Mouse (Mus musculus) large intestine, adult 2 months (tissue): ENCODE measurements around the gene Stoml1. TPM values are rescaled to one million over a fixed set of nuclear protein-coding genes. Genes with fewer than 3 reads are reported as not detected.

Experiments used
- DNase-seq: peaks from one replicate; pipeline ENCODE4 v3.0.0-alpha.2; 2012; ENCODE audit warnings: low read depth, low spot score
- WGBS: fragments of 180-500 bp; shearing (Covaris S2); methylation state at CpG from one replicate; pipeline ENCODE4 v1.1.7; 2018; 5-methylcytosine and 5-hydroxymethylcytosine counted together
- polyA plus RNA-seq: library from polyadenylated mRNA; depleted of rRNA; stranded (reverse); fragments of >200 nt; gene quantifications from 2 replicates; pipeline ENCODE4 v1.2.3, GENCODE M21; 2012; rRNA removed

Stoml1 gene
- 23.4 and 28.8 TPM in 2 replicates for polyA plus RNA-seq

DNA sequence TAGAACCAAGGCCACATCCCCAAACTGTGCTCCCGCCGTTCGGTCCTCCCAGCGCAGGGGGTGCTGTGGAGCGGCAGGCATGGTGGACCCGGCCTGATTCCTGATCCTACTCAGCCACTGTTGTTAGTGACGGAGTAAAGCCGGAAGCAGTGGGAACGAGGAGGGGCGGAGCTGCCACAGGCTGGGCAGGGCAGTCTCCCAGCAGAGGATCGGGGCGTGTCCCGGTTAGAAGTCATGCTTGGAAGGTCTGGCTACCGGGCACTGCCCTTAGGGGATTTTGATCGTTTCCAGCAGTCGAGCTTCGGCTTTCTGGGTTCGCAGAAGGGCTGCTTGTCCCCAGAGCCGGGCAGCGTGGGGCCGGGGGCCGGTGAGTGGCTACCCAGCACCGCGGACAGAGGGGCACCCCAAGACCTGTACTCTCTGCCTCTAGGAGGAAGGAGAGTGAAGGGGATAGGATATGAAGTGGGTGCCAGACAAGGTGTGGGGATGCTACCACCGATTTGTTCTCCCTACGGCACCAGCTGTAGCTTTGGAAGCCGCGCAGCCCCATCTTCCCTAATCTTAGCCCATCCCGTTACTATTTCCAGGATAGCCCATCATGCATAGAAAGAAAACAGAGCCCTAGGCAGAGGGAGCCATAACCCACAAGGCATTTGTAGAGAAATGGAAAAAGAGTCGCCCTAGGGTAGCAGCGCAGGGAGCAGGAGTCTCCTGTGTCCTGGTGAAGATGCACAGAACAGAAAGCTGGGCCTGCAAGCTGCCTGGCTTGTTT lies at the start of gene Stoml1:
TSS of gene Stoml1 (plus strand) at position 132 of the 772 bp plus-strand sequence.
- WGBS, result under 1% methylated on average over 31 of the region's 31 CpGs
- DNase-seq, result peak; percentile 84

DNA sequence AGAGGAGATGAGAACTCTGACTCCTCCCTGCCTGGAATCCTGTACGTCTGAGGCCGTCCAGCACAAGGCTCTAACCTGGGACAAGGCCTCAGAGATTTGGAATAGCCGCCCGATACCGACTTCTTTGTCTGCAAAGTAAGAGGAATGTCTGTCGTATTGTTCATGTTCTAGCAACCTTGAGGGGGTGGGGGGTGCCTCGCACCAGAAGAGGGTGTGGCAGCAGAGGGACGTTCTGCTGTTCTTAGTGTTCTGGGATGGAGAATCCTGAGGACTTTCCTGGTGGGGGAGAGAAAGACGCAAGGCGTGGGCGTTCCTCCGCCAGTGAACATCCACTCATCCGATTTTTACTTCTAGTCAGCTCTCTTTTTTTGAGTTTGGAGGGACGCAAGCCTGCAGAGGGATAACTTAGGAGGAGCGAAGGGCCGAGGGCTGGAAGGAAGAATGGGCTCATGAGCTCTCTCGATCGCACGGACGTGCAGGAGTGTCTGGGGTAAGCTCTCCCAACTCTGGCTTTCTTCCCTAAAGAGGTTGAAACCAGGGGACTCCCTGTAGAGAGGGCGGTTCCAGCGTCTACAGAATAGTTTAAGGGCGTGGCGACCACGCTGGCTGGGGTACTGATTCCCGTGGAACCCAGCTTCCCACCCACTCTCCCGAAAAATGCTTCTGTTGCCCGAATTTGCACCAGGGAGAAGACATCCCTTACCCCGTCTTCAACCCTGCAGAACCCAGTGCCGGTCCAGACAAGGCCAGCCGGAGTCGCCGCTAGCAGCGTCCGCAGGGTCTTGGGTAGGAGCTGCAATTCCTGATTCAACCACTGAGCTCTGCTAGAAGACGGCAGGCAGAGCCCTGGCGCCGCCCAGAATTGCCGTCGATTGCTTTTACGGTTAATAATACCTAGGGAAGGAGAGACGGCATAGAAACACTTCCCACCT lies 49.2 kb upstream of the Stoml1 start, which contains the start of the genes Islr and Islr2:
TSS of gene Islr (minus strand) at position 791 of the 932 bp plus-strand sequence.
TSS of gene Islr2 (minus strand) at position 804 of the 932 bp plus-strand sequence.
- 6% methylated on average over 42 of the region's 42 CpGs for WGBS
- peak; percentile 37 for DNase-seq

DNA sequence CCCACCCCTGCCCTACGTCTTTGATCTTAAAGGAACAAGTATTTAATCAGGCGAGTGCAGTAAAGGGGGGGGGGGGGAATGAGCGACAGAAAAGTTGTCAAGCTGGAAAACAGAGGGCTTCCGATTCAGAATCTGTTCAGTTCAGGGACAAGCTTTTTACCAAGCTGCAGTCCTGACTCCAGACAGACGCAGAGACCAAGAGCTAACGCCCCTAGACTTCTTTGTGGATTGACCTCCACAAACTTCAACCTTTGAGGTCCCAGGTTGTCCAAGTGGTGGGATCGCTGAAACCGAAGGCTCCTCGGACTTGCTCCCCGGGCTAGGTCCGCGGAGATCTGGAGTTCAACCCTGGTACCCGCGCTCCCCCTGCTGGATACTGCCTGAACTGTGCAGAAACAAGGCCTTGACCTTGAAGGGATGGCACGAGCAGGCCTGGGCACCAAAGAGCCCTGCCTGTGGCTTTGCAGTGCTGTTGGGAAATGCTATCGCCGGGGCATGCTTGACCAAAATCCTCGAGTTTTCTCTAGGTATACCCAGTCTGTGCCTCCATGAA lies 48.4 kb upstream of the Stoml1 start:
- 3% methylated on average over 18 of the region's 18 CpGs for WGBS
- peak; percentile 68 for DNase-seq

DNA sequence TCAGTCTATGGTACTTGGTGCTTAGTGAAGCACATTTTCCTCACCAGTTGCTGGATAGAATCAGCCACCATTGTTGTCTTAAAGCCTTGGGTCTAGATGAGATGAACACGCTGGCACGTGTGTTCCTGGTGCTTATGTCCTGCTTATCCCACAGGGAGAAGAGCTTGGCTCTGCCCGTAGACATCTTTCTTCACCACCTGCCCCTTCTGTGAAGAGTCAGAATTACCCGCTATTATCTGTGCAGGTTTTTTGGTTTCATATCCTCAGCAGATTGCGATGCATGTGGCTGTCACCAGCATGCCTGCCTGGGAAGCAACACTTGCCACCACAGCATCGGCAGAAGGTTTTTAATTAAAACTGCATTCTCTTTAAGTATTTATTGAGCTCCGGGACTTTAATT lies 47.0 kb upstream of the Stoml1 start:
- DNase-seq, result no peak
- 90% methylated on average over 7 of the region's 7 CpGs for WGBS

DNA sequence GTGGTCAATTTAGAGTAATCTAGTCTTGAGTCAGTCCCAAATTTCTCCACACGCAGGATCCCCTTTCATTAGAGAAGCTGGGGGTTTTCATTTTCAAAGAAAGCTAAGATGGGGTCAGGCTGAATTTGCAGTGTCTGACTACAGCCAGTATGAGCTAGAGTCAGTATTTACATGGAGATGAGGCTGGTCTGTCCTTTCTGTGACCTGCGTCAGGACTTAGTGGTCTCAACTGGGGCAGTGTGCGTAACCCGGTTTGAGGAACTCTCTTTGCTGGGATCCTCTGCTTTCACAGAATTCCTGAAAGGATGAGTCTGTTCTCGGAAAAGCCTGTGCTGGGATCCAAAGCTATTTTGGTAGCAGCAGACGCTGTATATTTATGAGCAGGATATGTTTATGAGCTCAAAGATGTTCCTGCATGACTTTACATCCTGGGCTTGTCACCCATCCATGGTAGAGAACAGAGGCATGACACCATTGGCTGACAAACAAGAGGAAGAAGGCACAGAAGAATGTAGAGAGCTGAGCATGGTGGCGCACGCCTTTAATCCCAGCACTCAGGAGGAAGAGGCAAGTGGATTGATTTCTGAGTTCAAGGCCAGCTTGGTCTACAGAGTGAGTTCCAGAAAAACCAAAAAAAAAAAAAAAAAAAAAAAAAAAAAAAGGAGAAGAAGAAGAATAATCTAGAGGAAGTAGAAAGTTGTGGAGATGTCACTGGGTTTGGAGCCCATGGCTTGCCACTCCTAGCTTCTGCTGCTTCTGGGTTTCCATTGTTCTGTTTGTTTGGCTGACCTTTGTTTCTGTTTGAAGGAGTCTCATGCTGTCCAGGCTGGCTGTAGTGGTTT lies 43.3 kb upstream of the Stoml1 start:
- 63% methylated on average over 8 of the region's 8 CpGs for whole genome bisulfite sequencing
- no peak for DNase-seq

DNA sequence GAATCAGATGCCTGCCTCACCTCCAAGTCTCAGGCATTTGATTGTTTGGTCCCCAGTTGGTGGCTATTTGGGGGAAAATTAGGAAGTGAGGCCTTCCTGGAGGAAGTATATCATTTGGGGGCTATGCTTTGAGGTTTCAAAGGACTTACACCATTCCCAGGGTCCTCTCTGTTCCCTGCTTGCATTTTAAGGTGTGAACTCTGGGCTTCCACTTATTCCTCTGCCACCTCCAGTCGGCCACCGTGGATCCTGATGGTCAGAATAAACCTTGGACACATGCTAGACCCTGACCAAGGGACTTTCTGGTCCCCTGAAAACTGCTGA lies 42.7 kb upstream of the Stoml1 start:
- 76% methylated on average over 2 of the region's 2 CpGs for WGBS

DNA sequence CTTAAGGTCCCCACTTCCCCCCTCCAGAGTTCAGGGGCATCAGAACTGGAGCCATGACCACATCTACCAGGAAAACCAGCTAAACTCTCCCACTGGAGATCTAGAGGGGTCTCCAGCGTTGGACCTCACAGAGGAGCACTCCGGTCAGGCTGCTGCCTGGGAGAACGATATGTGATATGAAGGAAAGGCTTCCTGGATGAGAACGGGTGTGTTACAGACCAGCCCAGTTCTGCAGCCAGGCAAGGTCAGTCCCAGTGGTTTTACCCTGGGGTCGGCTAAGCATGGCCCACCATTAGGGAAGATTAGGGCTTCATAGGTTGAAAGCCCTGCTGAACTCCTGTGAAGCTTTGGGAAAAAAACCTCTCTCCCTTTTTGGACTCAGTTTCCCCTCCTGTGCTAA lies 39.6 kb upstream of the Stoml1 start:
- 50% methylated on average over 5 of the region's 5 CpGs for WGBS
- no peak for DNase-seq

More for the DNA sequence above, 42.7 kb upstream of the Stoml1 start:
- DNase-seq, result no peak

DNA sequence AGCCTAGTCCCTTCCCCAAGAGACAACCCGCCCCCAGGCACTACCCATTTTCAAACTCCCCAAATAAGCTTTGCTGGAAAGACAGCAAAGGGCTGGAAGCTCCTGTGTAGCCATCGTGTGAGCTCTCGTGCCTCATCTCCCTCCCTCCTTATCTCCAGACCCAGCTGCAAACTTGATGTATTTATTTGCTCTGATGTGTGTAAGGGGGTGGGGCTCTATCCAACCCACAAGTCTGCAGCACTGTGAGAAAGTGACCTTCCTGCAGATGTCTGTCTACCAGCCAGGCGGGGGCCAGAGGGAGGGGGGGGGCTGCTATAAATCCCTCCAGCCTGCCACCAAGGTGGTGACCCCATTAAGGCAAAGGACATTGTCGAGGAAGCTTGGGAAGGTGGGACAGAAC lies 39.1 kb upstream of the Stoml1 start:
- 8% methylated on average over 5 of the region's 5 CpGs for WGBS
- no peak for DNase-seq

DNA sequence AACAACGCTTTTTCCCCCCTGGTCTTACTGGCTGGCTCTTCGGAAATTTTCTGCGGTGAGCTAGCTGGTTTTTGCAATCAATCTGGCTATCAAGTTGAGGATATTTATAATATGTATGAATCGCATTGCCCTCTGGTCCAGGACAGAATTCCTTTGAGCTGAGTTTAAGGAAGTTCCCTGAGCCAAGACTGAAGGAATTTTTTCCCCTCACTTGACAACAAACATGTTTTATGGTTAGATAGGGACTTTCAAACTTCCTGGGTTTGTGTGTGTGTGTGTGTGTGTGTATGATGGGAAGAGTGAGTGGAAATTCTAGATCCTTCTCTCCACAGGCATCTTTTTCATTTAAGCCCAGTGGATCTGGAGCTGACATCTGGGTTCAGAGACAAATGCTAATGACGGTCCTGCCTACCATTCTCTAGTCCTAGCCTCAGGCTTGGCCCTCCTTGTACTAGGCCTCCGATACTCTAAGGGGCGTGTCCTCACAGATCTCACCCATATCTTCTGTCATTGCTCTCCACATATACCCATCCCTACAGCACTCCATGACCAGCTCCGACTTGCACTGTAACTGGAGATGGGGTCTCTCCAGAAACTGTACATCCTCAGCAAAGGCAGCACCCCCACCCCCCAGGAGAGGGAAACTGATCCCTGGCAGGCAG lies 38.3 kb upstream of the Stoml1 start:
- DNase-seq, result no peak
- 41% methylated on average over 8 of the region's 8 CpGs for WGBS

DNA sequence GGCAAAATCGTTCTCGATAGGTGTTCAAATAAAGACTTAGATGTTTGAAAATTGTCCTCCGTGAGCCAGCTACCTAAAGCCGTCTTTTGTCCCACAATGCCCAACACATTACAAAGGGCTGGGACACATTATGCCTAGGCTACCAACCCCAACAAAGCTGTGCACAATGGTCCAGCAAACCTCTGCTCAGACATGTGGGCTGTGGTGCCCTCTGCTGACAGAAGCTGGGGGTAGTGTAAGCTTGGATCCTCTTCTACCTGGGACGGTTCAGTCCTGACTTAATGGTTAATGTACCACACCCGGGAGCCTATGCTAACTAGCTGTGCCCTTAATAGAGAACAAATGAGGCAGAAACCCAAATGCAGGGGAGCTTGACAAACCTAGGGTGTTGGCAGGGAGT lies 36.6 kb upstream of the Stoml1 start:
- 57% methylated on average over 6 of the region's 6 CpGs for WGBS
- no peak for DNase-seq

DNA sequence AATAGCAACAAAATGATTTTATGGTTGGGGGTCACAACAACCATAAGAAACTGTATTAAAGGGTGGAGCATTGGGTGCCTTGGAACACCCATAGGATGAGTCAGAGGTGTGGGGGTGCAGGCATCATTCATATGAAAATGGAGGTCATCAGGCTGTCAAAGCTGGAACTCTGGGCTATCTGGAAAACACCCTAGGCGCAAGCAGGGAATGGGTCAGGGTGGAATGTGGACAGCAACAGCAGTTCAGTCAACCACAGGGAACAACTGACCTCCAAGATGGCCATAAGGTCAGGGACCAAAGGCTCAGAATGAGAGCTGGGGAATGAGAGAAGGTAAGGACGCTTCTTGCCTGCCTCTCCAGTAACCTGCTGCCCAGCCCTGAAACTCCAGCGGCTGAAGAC lies 34.4 kb upstream of the Stoml1 start:
- DNase-seq, result no peak
- 95% methylated on average over 3 of the region's 3 CpGs for WGBS

DNA sequence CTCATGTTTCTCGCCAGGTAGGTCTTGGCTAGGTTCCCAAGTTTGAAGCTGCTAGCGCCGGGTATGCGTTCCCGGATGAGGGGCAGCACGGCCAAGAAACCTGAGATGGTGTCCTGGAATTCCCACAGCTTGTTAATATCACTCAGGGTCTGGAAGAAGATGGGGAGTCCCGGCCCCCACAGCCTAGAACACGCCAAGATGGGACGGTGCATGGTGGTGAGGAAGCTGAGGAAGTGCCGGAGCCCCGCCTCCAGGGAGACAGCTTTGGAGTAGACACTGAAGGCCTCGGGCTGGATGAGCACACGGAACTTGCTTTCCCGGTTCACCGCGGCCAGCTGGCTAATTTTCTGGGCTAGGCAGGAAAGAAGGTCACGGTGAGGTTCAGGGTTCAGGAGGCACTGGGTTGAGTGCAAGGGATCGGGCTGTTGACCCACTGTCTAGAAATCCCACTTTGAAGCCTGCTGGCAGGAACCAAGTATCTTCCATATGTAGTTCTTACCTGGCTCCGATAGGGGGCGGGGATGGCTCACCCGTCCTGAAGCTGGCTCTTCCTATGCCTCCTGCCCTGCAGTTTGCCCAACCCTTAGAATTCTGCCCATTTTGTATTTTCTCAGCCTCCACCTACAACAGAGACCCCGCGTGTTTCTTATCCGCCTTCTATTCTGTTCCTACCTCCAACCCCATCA lies 32.6 kb upstream of the Stoml1 start:
- 71% methylated on average over 24 of the region's 24 CpGs for WGBS
- DNase-seq, result no peak

DNA sequence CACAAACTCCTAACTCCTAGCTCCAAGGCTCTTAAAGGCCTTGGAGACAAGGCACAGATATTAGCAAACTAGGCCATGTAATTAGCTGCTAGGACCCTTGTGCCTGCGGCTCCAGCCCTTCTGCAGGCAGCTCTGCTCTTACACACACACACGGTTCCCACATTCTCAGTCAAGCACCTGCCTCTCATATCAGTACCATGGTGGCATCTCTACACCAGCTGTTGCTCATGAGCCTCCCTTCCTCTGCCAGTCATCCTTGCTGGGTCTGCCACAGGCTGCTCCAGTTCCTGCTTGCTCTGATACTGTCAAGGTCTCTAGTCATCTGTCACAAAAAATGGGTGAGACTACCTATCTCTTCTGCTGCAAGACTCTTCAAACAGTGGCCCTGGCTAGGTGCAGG lies 28.6 kb upstream of the Stoml1 start:
- 96% methylated on average over 2 of the region's 2 CpGs for WGBS

DNA sequence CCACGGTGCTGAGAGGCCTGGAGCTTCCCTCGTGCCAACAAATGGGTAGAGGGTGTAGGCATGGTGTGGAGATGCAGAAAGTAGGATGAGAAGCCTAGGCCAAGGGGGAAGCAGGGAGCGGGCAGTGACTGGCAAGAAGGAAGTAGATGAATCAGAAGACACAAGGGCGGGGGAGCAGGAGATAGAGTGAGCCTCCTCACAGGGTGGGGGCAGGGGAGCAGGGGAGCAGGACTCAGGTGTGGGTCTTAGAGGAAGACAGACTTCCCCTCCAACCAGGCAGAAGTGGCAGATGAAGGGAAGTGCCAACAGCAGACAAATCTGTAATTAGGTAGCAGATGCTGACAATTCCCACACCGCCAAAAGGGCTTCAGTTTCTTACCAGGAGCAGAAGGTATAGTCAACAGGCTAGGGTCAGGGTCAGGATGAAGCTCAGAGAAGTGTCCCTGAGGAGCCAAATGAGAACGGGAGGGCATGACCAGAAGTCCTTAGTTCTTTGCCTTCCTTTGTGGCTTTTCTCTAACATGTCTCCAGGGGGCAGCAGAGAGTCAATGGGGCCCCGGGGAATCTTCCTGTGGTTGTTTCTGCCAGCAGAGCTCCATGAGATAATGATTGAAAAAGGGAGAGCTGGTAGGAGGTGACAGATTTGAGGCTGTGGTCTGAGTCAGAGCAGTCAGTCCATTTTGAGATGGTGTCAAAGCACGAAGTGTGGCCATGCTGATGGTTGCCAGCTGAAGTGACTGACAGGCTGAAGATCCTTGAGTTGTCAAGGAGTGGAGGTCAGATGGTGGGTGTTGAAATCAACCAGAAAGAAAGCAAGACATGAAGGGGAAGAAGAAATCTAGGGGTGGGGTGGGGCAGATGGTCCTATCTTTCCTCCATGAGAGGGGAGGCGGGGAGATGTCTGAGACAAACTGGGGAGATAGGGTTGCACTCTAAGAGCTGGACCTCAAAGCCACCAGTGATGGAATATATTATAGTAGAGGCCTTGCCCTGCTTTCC lies 26.8 kb upstream of the Stoml1 start:
- DNase-seq, result no peak
- 62% methylated on average over 9 of the region's 9 CpGs for WGBS

More for the DNA sequence above, 28.6 kb upstream of the Stoml1 start:
- DNase-seq, result no peak

DNA sequence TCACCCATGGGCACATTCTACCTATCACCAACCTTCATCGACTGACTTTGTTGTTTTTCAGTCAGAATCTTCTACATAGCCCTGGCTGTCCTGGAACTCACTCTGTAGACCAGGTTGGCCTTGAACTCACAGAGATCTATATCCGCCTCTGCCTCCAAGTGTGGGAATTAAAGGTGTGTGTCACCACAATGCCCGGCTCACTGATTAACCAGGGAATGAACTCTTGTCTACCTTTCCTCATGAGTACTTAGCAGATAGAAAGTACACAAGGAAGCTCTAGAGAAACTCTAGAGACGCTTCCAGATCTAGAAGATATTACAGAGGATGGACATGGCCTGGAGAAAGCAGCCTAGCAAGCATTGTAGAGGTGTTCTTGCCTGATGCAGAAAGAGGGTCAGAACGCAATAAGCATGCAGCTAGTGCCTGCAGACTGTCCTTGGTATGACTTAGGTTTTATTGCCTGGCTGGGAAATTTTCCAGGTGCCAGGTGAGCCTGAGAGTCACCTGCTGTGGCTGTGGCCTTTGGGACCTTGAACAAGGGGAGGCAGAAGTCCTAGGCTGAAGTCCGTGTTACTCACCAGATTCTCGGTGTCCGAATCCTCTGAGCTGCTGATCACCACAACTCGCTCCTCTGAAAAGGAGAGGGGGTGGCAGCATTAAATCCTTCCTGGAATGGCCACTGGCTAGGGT lies 24.0 kb upstream of the Stoml1 start:
- 38% methylated on average over 9 of the region's 9 CpGs for WGBS
- DNase-seq, result no peak

DNA sequence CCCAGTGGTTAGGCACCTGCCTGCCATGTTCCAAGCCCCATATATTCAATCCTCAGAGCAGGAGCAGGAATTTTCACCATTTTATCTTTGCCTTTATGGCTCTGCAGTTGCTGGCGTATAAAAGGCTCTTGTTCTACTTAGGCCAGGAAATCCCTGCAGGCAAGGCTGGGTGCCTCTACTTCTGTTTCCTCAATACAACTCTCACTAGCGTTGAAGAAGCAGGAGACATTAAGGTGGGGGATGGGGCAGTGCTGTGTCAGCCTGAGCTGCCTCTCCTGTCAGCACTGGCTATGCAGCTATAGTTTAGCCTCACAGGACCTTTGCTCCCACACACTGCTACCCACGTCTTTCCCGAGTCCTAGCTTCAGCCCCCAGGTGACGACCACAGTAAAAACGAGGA lies 21.2 kb upstream of the Stoml1 start:
- WGBS, result 75% methylated on average over 6 of the region's 6 CpGs
- DNase-seq, result no peak

DNA sequence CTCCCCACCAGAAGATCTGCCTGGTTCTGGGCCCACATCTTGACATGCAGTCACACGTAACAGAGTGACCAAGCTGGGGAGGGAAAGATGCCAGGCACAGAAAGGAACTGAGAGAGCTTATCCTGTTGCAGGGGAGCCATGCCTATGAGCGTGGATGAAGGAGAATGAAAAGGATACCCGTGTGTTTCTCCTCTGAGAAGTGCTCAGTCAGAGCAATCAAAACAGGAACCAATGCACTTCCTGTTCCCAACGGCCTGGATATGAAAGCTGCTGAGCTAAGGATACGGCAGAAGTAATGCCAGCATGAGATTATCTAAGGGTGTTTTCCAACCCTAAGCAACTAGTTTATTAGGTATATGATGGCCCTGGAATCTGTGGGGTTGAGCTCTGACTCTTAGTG lies 20.6 kb upstream of the Stoml1 start:
- 50% methylated on average over 5 of the region's 5 CpGs for WGBS
- no peak for DNase-seq
